Mouse (Mus musculus) granulocyte monocyte progenitor cell, adult 5-6 weeks (primary cell): ENCODE data around the gene Spata17. TPM values are rescaled to one million over a fixed set of nuclear protein-coding genes. Genes with fewer than 3 reads are reported as not detected.

Experiments used
- ATAC-seq: replicated peaks from 2 replicates; pipeline ENCODE4 v1.8.0; 2016; ENCODE audit warnings: mild to moderate bottlenecking, moderate TSS enrichment, inconsistent platforms; ENCODE audit not compliant: poor library complexity, severe bottlenecking
- total RNA-seq, 2 experiments: library from RNA; stranded (forward) in 1 of 2; stranded (reverse) in 1 of 2; fragments of 200-712, 200-1000 nt in 1 of 2; fragments of >200 nt in 1 of 2; fragmentation: Nextera tagmentation in 1 of 2; gene quantifications; 2 replicates each; pipeline ENCODE4 v1.2.3; 2014 to 2017

The Spata17 gene
- total RNA-seq (2014; fragmentation: Nextera tagmentation): not detected in 2 replicates
- 0.62 TPM in 1 of 2 replicates, not detected in the other for total RNA-seq (2017)

DNA sequence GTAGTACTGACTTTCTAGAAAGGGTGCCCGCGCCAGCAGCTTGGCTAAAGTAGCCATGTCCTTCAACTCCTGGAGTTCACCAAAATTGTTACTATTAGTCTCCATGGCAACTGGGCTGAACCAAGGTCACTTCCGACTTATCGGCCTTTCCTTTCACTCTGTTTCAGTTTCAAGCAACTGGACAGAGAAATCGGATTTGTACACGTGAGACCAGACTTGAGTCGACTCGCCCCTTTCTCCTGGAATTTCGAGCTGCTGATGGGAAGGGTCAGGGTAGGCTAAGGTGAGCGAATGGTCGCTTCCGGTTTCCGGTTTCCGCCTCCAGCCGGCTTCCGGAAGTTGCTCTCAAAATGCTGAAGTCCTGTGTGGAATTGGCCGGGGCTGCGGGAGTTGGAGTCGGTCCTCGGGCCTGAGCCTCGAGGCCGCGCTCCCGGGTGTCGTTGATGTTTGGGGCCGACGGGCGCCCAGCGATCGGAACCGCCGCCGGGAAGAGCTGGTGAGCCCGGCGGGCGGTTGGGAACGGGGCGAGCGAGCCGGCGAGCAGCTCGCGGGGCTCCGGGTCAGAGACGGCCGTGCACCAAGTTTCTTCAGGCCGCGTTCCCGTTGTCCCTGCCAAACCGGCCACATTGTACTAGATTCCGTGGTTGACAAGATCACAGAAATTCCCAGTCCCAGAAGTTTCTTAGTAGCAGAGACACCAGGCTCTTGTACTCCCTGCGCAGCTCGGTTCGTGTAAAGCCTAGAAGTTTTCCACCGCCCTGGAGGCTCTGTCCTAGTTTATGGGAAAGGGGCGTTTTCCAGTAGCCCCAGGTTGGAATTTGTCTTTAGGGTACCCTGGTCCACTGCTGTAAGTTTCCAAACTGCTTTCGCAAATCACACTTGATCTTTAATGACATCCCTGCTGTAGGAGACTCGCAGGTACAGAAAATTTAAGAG, at the start of gene Spata17, which contains the start of gene Gpatch2:
Gene Spata17, minus strand, starts transcription at position 285 of the 936 bp plus-strand sequence.
Gene Gpatch2, plus strand, starts transcription at position 328 of the 936 bp plus-strand sequence.
- peak; percentile 89 for ATAC-seq

DNA sequence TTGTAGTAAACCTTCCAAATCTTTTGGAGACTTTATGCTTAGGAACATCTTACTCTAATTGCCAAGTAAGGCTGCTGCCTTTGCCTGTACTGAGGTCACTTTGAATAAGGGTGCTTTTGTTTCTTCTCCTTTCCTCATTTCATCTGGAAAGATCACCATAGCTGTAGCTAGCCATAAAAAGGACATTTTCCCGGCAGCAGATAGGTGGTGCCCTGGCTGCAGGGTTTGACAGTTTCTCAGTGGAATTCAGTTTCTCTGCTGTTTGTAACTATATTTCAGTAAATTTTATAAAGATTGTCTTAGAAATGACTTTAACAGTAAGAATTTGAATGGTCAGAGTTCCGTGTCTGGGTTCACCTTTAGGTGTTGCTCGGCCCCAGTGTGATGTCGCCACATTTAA, 43.5 kb upstream of the Spata17 start:
- ATAC-seq: no peak

DNA sequence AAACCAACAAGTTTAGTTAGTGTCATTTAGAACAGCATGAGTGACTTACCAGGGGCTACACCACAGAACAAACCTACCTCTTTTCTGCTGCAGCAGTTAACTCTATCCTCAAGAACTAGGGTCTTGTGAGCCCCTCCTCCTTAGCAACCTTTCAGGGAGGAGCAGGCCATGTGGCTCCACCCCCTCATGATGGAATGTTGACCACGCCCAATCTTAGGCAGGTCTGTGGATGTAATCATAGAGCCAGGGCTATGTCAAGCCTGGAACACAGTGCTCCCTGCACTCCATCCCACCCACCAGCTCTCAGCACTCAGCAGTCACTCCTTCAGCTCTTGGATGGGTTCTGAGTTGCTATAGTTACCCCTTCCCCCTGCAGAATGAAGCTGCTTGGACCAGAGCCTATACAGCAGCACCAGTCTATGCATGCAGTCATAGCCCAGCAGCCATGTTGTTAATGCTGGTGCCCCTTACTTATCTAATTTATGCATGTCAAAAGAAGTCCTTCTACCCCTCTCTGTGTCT, 35.5 kb upstream of the Spata17 start:
- no peak for ATAC-seq

DNA sequence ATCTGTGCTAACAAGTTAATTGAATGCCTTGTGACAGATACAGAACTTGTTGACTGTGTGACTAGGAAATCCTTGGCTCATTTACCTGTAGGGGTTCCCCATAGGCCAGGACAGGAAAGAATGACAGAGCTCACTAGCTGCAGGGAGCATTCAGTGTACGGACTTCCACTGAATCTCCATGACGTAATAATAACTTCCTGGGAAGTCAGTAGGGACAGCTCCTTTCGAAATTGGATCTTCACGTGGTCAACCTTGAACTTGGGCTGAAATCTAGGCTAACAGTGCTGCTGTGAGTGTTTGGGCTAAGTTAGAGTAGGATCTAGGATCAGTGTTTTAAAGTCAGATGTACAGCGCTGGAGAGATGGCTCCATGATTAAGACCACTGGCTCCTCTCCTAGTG, 29.5 kb upstream of the Spata17 start:
- ATAC-seq: no peak

DNA sequence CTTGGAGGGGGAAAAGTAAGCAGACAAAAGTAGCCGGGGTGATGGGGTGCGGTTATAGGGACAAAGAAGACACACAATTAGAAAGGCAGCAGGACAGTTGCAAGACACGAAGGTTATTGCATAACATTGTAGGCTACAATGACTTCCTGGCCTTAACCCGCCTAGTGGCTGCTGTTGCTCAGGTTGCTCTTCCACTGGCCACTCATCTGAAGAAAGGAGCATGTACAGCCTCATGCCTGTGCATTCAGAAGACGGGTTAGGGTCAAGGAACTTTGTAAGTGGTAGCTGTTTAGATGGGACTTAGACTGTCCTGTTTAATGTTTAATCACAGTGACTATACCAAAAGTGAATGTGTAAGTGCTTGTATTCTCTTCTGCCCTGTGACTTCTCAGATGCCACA, 26.1 kb upstream of the Spata17 start:
- ATAC-seq: peak; percentile 93

DNA sequence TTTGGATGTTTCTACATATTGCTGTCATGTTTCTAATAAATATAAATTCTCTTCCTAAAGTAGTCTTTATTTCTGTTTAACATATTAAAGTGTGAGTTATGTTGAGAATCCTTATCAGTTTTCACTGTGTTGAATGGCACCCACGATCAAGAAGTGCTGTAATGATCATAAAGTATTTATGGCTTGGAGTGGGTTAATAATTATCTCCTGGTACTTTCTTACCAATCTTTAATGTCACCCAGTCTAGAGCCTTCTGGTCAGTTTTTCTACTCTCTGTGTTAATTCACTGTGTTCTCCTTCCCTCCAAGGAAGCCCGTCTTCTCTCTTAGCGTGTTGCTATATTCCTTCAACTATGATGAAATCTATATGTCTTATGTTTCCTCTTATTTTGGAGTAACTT, 25.0 kb upstream of the Spata17 start:
- ATAC-seq: peak; percentile 22; the same call in 1 of the 2 replicates

DNA sequence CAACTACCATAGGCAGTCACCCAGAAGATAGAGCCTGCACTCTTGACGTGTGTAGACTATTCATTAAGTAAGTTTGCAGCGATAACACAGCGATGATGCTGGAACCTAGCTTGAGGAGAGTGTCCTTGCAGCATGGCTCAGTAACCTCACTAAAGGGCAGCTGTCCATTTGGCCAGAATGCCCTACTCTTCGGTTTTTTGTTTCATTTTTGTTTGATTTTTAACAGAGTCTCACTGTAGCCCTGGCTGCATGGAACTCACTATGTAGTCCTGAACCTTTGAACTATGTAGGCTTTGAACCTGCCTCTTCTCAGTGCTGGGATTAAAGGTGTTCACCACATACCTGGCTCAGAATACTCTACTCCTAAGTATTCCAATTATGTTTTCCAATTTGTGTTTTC, 22.8 kb upstream of the Spata17 start:
- ATAC-seq: no peak

DNA sequence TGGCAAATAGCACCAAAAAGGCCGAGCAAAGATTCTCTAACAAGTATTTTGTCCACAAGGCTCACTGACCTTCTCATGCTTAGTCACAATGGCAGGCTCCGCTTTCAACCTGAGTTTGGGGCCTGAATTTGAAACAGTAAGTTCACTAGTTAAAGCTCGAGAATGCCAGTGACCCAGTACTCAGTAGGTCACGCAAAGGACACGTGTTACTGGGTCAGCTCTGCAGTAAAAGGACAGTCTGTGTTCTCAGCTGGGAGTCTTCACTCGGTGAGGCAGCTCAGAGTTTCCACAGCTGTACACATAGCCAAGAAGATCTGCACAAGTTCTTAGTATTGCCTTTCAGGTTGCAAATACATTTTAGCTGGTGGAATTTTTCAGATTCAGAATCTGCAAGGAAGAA, 21.0 kb upstream of the Spata17 start:
- no peak for ATAC-seq

DNA sequence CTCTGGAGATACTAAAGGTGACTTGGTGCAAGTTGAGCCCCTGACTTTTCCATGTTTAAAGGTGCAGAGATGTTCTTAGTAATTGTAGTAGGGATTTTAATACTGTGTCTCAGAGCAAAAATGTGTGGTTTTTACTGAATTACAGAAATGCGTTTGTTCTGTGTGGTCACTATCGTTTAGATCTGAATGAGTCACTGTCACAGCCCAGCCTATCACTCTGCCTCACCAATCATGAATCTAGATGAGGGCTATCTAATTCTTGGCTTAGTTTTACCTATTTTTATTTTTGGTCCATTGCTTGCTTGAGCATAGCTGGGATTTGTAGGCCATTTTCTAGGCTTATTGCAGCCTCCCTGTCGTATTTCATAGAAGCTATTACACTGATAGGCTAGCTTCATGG, 19.9 kb upstream of the Spata17 start:
- ATAC-seq: no peak

DNA sequence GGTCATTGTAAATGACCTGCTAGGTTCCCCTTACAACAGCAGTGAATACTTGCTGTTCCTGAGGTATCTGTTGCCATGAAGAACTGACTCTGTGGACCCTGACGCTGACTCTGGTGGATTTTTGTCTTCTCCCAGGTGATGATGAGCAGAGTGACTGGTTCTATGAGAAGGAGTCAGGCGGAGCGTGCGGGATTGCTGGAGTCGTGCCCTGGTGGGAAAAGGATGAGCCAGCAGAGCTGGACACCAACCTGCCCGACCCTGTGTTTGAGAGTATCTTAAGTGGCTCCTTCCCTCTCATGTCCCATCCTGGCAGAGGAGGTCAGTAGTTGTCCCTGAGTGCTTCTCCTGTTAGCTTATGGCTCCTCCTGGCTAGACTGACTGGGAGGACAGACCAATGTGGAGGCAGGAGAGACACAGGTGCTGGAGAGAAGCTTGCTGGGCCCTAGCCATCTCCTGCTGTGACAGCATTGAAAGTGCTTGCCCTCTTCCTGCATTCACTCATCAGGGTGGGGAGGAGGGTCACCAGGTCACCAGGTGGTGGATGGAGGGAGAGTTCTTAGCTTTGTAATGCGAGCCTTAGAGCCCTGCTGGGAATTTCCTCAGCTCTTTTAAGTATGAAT, 17.8 kb upstream of the Spata17 start:
- ATAC-seq: no peak

DNA sequence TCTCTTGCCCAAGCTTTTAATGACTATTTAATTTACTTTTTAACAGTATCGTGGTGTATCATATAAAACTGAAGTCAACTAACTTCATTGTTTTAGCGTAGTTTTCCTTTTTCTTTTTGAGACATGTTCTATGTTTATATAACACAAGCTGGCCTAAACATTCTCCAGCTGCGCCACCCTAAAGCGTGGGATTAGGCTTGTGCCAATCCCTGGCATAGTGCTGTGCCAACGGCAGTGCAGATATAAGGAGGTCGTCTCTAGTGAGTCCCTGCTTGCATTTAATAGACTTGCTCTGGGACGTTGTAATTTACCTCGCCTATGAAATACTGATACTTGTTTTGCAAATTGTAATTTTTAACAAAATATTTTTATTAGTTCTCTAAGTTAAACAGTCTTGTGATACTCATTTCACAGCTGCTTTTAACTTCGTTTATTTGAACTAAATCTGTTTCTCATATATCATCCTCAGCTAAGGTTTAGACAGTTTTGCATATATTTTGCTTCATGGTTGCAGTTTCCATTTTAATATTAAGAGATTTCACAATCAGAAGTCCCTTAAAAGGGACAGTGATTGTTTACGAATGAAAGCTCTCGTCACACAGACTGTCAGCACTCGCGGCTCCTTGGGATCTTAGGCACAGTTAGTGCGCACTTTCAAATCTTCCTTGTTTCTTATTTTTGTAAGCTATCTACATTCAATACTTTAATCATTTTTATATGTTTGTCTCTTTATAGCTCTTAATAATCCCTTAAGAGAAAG, 17.1 kb upstream of the Spata17 start:
- no peak for ATAC-seq

DNA sequence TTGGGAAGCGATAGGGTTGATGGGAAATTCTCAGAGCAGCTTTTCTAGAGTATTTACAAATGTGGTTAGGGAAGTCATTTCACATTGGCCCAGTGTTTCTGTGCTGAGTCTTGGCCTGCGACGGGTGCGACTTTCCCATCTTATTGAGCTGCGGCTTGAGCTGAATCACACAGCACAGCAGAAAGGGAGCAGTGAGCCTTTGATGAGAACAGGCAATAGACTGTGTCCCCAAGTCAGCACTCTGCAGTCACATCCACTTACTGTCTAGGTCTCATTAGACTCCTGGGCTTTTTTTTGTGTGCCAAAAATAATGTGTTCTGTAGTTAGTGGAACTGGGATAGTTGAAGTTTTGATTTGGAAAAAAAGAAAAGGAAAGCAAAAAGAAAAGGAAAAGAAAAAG, 15.0 kb upstream of the Spata17 start:
- no peak for ATAC-seq

DNA sequence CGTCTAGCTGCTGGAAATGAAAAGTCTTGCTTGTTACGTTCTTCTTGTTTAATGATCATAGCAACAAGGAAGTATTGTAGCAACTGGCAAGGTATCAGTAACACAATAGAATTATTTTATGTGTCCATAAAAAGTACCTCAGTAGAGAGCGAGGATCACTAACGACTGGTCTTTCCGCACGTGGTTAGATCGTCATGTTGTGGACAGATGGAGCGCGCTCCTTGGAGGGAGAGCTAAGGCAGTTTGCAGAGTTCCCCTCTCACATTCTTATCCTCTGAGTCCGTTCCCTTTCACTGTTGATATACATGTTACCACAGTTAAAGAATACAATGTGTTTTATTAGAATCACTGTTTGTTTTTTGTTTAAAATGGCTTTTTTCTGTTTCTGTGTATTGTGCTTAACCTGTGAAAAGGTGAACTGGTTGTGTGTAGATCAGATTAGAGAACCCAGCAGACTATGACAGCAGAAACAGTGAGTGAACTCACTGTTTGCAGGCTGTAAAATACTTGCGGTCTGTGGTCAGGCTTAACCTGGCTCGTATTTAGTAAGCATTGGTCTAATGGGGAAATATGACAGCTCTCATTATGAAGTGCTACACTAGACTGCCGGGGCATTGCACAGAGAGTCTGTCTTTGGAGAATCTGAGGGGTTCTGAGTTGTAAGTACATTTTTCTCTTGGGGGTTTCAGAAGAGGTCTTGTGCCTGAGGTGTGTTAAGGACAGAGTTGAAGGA, 13.3 kb upstream of the Spata17 start:
- peak; percentile 87 for ATAC-seq

DNA sequence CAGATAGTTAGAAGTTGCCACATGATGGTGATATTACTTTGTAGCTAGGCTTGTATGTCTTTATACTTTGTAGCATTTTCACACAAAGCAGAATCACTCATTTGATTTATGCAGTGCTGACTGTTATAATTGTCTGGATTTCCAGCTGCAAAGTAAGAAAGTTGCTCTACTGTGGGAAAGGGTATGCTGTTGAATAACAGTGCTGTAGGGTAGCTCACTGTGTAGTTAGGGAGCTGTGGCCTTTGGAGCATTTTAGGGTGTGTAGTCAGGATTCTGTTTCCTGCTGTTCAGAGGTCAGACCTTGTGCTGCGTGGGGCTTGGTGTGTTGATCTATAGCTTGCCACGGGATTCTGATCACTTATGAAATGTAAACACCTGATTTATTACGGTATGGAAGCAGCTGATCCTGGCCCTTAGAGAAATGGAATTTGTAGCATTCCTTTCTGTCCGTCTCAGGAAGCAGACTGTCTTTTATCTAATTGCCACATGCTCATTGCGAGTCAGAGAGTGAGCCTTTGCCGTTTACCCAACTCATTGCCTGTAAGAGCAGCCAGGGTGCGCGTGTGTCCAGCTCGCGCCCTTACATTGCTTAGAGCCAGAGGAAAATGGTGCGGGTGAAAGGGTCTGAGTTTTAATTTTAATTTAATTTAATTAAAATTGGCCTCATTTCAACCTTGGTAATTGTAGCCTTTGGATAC, 11.2 kb upstream of the Spata17 start:
- no peak for ATAC-seq

DNA sequence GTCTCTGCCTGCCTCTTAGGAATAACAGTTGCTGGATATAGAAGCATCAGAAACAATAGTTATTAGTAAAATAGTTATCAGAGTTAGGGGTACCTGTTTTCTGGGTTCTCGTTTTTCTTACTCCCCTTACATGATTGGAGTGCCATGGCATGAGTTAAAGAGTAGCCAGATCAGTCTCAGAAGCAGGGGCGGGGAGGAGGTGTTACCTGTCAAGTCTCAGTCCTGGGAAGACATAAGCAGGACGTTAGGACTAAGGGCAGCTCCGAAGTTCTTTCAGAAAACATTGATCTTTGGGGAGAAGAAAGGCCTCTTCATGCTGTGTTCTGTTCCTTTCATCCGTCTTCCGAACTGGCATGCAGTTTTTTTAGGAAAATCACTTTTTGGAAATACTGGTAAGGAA, 5.5 kb upstream of the Spata17 start:
- no peak for ATAC-seq

DNA sequence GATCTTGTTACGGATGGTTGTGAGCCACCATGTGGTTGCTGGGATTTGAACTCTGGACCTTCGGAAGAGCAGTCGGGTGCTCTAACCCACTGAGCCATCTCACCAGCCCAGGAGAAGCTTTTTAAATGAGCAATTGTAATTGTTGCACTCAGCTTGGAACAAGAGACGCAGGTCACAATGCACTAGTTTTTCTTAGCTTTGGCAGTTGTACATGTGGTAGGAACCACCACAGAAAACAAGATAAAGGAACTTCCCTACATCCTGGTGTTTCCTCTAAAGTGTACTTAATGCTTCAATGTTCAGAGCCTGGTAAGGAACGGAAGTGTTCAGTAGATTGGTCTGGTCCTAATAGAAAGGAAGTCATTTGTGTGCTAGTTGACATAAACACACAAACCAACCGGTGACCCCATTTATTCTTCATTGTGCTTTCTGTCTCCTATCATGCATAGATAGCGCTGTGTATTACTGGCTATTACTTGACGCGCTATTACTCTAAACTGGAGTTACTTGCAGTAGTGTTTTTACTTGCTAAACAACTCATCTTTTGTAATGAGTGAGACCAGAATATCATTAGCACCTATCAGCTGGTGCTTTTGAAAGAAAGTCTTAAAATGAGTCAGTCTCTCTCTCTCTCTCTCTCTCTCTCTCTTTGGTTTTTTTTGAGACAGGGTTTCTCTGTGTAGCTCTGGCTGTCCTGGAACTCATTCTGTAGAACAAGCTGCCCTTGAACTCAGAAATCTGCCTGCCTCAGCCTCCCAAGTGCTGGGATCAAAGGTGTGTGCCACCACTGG, 1.6 kb upstream of the Spata17 start:
- ATAC-seq: peak; percentile 72

DNA sequence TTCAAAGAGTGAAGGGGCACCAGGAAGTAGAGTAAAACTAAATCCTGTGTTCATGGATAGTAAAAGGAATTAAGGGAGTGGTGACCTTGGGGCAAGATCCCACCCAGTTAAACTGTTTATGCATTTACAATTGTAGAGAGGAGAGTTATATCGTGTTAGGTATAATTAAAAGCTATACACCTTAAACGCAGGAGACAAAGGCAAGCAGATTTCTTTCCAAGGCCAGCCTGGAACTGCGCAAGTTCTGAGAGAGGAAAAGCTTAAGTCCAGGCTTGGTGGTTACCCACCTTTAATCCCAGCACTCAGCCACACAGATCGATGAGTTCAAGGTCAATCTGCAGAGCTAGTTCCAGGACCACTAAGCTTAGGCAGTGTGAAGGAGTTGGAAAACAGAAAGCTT, 4.5 kb downstream of the Spata17 start:
- no peak for ATAC-seq

DNA sequence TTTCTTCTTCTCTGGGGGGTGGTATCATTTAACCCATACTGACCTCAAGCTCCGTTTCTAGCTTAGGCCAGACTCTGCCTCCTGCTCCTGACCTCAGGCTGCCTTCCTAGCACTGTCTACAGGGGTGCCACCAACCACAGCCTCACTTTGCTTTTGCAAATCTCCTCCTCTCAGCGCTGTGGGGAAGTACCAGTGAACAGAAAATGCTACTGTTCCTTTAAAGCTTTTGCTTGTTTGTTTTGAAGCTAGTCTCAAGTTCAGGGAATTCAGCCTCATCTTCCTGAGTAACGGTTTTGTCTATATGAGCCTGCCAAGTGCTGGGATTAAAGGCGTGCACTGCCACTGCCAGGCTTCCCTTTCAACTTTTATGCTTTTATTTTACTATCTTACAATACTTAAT, 5.8 kb downstream of the Spata17 start:
- no peak for ATAC-seq

DNA sequence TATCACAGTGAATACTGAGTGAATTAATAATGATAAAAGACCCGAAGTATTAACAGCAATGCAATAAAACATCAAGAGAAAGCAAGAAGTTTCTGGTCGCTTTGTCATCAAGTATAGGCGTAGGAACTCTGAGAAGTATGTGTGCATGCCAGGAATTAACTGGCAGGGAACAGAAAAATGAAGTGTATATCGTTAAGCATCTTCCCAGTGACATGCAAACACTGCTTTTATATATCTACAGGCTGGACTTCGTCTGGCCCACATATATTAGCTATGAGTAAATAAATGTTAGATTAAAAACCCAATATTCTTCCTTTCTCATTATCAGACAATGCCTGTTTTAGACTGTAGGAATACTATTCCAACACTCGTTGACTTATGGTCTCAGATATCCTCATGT, 9.8 kb downstream of the Spata17 start:
- ATAC-seq: no peak
